Mouse (Mus musculus): ENCODE results near the gene 4930558K02Rik.

GRCm38 (mm10) chr1:161924321-161924720, 55.1 kb downstream of the 4930558K02Rik start:
- TF ChIP-seq CTCF (IDR thresholded peaks at IDR 0.05; ENCODE audit: low read depth, low read length) (no peak), POLR2A (IDR thresholded peaks at IDR 0.05; ENCODE audit: extremely low read depth, insufficient read depth, low read length) (no peak)

Data from liver, adult 2 months (tissue).